Mouse (Mus musculus): ENCODE results near the gene Ptpn7.
"Not testable (repeated sequence)": the region's sequence is repeated elsewhere in the genome, so short reads cannot be mapped to it uniquely, and the experiment has no call there.

Ptpn7 gene

DNA sequence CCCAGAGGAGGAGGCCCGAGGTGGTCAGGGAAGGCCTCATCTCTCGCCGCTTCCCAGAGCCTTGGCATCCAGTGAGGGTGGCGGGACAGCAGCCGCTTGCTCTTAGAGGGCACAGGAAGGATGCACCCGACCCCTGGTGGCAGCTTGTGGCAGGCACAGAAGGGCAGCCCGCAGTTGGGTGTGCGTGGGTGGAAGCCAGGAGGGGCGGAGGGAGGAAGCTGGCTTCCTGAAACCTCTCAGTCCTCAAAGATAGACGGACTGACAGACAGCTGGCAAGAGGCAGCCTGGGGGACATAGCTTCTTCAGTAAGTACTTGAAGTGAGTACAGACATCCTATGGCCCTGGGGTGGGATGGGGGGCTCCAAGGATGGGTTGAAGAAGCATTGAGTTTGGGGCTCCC lies at the start of gene Ptpn7:
Gene Ptpn7, plus strand, starts transcription at position 228 of the 400 bp plus-strand sequence.
- DNase-seq (ENCODE audit: low spot score): no peak

DNA sequence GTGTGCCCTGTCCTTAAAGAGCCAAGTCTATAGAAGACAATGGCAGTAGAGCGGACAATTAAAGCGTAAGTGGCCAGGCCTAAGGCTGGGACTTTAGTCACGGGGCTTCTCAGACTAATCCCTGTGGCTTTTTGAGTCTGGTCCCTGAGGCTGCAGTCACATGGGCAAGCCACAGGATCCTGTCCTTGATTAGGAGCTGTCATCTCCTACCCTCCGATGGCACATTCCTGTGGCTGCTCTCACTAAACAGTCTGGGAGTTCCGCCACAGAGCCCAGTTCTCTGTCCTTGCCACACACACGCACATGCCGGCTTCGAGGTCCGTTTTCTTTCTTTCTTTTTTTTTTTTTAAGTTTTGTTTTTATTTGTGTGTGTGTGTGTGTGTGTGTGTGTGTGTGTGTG lies 49.0 kb upstream of the Ptpn7 start:
- DNase-seq (ENCODE audit: low spot score): no peak

DNA sequence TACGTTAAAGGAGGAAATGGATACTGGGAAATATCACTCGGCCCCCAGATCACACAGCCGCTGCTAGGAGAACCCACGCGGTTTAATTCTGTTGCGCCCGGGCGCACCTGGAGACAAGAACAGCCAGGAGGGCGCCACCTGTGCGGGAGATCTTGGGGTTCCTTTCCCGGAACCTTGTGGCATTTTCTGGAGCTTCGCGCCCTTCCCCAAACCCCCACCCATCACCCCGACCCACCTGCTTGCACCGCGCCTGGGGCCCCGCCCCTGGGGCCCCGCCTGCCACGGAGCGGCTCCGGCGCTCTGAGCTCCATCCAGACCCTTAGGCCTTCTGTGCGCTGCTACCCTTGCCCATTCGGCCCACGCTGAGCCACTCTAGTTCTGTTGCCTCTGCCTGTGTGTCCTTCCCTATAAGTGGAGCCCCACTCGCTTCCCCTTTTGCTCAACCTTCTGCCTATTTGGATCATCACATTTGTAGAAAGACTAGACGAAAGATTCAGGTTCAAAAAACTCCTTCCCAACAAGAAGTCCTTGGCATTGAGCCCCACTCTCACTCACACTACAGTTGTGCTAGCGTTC lies 47.1 kb upstream of the Ptpn7 start:
- DNase-seq (ENCODE audit: low spot score): no peak

DNA sequence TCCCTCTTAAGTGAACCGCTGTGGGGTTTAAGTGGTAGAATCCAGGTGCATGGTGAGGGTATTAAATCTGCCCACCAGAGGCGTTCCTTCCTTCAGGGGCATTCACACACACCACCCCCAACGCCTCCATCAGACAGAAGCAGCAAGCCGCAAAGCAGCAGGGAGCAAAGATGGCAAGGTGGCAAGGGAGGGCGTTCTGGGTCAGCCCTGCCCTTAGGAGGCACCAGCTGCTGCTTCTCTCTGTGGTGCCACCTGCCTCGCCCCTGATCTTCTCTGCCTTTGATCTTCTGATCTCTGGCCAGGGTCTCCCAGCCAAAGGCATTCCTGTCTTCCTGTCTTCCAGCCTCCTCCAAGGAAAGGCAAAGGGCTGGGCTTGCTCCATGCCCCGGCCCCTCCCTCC lies 46.5 kb upstream of the Ptpn7 start:
- no peak for DNase-seq (ENCODE audit: low spot score)

DNA sequence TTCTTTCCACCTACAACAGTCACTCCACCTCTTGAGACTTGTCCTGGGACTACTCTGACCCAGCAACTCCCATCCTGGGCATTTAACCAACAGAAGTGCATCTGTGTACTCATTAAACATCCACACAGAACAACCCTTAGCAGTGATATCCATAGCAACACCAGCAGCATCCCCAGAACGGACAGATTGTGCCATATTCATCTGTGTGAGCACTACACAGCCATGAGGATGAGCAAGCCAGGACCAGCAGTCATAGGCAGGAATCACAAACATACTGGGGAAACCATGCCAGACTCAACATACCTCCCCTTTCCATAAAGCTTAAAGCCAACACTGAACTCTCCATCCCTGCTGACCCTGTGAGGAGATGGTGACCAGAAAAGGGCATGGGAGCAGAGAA lies 45.1 kb upstream of the Ptpn7 start:
- DNase-seq (ENCODE audit: low spot score): peak; percentile 51

DNA sequence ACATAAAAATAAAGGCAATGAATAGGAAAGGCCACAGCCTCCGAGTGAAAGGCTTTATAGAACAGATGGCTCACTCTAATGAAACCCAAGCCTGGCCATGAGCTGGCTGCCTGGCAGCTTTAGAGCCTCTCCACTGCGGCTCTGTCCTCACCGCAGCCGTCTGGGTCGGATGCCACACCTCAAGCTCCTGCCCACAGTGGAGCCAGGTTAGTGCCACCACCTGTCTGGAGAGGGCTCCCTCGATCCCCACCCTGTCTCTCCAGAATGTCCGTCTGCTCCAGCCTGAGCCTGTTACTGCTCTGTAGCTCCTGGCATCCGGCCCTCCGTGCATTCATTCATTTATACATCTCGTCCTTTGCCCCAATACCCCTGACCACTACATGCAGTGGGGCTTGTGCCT lies 42.9 kb upstream of the Ptpn7 start:
- no peak for DNase-seq (ENCODE audit: low spot score)

DNA sequence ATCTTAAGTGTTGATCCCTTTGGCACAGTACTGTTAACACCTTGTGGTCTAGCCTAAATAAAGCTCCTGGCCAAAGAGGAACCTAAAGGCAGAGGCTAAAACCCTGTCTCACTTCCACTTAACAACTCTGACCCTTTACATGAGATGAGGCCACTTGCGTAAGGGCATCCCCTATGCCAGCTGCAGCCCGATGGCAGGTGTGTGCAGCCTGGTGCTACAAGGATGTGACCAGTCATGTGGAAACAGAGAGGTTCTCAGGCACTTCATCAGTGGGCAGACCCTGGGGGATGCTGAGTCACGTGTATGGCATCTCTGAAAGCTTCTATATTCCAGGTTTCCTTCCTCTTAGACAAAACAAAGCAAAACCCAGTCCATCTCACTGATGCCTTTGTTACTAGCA lies 41.6 kb upstream of the Ptpn7 start:
- DNase-seq (ENCODE audit: low spot score): no peak

DNA sequence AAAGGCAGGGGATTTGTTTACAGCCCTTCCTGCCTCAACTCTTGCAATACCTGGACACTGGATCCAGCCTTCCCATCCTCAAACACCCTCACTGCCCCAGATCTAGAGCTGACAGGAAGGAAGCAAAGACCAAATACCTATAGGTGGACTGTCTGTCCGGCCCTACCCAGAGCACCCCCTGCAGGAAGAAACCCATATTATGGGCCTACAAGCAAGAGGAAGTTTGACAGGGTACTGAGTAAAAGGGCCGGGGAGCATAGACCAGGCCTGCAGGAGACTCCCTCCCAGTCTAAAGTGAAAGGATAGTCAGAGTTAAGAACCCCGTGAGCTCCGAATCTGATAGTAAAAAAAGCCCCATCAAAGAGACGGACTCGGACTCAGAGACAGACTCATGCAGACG lies 37.8 kb upstream of the Ptpn7 start:
- no peak for DNase-seq (ENCODE audit: low spot score)

DNA sequence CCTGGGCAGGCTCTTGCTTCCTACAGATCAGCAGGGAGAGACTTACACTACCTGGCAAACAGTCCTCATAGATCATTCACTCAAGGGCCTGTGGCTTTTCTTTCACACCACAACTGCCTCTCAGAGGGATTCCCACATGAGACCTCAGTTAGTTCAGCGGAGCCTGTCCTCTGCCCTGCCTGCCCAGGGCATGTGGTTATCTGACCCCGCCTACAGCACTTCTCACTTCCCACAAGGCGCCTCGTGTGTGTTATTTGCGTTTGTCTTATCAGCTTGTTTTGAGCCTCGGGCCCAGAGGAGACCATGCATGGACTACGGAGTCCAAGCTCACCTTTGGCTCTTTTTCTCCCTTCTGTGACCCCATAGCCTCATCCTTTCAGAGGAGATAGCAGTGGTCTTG lies 37.3 kb upstream of the Ptpn7 start:
- DNase-seq (ENCODE audit: low spot score): no peak

DNA sequence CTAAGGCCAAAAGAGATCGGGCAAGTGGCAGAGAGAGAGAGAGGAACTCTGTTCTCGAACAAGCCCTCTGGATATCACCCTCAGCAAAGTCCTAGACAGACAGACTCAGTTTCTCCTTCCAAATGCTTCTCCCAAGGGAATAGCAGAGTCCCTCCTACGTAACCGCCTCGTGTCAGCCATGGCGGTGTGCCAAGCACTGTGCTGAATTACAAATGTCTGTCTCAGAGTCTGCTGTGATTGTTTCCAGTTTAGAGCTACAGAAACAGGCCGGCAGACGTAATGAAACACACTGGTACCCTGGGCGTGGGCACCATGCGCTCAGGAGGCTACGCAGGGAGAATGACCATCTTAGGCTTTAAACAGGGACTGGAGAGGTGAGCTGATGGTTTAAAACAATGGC lies 36.2 kb upstream of the Ptpn7 start:
- DNase-seq (ENCODE audit: low spot score): no peak

DNA sequence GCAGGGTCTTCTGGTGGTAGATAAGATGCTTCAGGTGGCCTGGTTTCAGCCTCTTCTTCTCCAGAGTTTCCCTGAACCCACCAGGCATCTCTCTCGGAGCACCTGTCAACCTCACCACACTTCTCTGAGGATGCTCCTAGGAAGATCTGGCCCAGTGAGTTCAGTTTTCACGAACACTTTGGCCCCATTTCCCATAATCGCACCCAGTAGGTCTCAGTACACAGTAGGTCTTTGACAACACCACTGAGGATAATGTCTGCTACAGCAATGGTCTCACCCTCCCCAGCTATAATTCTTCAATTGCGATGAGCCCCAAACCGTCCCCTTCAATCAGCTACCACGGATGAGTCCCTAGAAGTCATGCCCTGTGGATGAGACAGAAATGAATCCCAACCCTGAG lies 35.1 kb upstream of the Ptpn7 start:
- DNase-seq (ENCODE audit: low spot score): no peak

DNA sequence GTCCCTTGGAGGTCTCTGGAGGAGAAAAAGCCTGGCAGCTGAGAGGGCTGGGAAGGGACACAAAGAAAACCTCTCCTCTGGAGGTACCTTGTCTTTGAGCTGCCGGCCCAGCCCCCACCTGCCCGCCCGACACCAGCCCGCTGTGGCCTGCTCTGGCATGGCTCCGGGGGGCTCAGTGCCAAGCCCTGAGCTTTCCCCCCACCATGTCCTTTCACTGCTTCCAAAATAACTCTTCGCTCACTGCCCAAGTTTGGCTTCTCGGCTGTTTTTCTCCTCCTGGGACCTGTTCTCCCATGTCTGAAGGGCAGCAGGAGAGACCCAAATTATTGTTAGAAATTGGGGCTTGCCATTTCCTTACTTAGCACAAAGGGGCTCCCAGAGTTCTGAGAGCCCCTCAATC lies 34.1 kb upstream of the Ptpn7 start:
- DNase-seq (ENCODE audit: low spot score): no peak

DNA sequence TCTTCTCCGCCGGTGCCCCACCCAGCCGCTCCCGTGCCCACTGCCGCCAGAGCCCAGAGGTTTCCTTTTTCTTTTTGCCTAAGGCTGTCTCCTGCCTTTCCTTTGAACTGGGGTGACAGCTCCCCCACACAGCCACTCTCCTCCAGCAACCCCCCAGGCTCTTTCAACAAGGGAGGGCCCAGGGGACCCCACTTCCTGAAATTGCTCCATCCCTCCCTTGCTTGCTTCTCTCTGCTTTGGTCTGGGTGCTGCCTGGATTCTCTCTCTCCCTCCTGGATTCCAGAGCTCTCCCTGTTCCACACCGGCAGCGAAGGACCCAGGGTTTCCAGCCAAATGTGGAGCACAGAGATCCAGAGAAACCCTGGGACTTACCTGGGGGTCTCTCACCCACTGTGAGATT lies 32.1 kb upstream of the Ptpn7 start:
- no peak for DNase-seq (ENCODE audit: low spot score)

DNA sequence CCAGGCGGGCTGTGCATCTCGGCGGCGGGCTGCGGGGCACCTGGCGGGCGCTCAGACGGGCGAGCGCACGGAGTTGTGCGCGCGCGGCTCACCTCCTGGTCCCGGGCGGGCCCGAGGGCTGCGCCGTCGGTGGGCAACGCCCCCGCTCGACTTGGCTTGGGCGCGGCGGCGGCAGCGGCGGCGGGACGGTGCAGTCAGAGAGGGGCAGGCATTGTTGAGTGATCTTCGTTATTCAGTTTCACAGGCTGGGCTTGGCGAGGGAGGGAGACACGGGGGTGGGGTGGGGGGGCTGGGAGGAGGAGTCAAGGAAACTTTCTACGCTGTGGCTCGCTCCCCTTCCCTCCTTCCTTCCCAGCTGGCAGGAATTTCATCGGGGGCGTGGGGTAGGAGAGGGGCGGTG lies 27.4 kb upstream of the Ptpn7 start, which contains the start of gene Lgr6:
Gene Lgr6, minus strand, starts transcription at position 153 of the 400 bp plus-strand sequence.
- no peak for DNase-seq (ENCODE audit: low spot score)

DNA sequence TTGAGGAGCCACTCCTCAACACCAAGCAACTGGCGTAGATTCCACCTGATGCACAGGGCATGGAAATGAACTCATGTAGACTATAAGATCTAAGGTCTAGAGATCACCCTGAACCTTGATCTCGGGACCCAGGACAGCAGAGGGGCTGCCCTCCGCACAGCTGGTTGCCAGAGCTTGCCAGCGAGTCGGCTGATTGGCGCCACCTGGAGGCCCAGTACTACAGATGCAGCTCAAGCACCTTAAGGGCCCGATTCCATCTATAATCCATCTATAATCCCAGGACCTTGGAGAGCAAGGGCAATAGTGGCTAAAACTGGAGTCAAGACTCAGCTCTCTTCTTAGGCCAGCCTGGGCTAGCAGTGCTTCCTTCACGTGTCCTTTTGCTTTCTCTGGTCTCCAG lies 26.5 kb upstream of the Ptpn7 start:
- no peak for DNase-seq (ENCODE audit: low spot score)

DNA sequence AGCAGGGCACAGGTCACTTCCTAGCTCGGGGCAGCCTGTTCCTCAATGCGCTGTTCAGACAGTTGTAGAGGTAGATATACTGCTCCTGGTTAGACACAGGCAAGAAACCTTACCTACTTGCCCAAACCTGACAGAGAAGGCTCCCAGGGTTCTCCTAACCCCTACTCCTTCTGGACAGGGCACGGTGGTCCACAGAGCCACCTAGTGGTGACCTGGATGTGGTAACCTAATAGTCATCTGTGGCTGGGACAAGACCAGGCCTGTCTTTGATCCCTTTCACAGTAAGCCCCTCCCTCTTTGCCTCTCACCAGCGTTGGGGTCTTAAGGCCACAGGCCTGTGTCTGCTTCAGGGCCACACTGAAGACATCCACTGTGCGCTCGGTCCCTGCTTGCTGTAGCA lies 23.9 kb upstream of the Ptpn7 start:
- no peak for DNase-seq (ENCODE audit: low spot score)

DNA sequence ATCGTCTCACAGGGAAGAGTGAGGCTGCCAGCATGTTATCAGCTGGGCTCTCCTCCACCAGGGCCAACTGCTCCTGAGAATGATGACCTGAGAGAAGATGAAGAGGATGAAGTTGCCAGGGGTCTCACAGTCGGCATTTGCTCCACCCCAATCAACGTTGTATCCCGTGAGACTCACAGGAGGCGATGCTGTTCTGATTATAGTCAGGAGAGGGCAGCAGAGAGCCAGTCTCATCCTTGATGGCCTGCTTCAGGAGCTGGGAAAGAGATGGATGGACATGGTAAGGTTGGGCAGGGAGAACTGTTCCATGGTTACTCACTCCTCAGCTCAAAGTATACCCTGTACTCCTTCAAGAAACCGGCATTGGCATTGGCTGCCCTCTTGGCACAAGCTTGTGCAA lies 22.4 kb upstream of the Ptpn7 start:
- peak; percentile 73 for DNase-seq (ENCODE audit: low spot score)

DNA sequence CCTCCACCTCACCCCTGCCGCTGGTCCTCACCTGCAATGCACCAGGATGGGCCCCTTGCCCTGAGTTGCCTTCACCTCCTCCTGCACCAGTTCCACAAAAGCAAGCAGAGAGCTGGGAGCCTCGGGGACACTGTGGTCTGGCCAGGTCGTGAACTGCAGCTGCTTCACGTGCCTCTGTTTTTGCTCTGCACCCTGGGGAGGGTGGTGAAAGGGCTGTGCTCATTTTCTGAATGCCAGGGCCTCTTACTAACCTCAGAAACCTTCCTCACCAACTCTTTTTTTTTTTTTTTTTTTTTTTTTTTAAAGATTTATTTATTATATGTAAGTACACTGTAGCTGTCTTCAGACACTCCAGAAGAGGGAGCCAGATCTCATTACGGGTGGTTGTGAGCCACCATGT lies 21.2 kb upstream of the Ptpn7 start:
- DNase-seq (ENCODE audit: low spot score): not testable (repeated sequence)

DNA sequence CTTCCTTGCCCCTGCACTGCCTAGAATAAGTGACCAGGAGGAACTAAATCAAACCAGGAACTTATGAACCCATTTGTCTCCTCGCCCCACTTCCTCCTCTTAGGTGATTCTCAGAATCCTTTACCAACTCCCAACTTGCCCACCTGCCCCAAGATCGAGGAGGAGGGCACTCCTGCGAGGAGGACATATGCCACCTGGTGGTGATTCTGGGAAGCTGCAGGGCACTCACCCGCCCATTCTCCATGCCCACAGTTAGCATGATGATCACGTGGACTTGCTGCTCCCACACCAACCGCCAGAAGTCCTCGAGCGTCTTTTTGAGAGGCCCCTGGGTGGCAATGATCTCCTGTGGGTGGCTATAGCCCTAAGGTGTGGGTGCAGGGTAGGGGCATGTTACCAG lies 19.8 kb upstream of the Ptpn7 start:
- DNase-seq (ENCODE audit: low spot score): no peak

DNA sequence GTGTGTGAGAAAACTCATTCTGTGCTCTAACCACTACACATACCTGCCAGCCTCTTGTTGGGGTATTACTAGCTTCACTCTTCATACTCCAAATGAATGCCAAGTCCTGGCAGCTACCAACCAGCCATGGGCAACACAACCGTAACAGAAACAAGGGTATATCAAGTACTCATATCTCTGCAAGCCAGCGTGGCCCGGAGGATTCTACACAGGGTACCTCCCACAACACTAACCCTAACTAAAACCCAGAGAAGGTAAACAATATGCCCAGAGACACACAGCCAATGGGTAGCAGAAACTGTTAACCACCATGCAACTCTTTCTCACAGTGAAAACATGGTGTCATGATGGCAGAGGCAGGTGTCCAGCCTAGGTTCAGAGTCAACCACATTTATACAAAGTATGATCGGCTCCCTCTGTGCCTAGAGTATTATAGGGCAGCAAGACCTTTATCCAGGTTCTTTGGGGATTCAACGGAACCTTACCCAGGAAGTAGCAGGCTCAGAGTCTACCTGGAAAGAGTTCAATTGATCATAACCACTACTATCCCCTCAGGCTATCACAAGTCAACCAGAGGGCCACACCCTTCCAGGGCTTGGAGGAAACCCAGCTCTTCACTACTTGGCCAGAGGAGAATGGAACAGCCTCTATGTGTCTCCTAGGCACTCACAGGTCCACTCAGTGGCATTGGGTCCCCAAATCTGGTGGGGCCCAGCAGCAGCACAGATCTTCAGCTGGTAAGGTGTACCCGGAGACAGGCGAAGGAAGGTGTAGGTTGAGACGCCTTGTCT lies 7.7 kb upstream of the Ptpn7 start:
- DNase-seq (ENCODE audit: low spot score): no peak

DNA sequence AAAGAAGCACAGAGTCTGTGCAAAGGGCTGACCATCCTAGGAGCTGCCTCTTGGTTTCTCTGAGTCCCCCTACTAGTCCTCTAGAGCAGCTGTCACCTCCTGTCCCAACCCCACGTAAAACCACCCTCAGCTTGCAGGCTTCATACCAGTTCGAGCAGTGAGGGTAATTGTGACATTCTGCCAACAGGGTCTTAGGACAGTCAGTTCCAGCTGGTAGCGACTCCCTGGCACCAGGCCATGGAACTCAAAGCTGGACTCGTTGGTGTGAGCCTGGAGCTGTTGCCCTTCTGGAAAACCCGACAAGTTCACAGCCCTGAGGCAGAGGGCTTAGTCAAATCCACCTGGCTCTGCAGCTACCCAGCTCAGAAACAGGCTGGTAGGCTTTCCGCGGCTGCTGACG lies 6.5 kb upstream of the Ptpn7 start:
- no peak for DNase-seq (ENCODE audit: low spot score)

DNA sequence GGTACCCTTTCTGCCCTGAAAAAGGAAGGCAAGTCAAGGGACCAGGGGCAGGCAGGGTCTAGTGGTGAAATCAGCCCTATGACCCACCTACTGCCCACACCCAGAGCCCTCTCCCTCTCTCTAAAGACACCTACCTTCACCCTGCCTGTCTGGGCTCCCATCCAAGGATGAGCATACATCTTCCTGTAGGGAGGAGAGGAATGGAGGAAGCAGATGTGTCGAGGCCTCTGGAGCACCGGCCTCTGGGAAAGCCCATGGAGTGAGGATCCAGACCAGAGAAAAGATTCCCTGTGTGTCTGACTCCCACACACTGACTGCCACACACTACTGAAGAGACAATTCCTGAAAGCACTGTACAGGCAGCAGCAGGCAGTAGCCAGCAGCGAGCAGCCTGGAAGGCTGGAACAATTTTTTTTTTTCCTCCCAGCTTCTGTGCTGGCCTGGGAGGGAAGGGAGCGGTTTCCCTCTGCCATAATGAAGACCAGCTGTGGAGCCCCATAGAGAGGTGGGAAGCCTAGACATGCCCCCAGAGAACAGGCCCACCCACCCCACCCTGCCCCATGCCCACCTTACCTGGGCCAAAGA lies 6.0 kb upstream of the Ptpn7 start:
- no peak for DNase-seq (ENCODE audit: low spot score)

DNA sequence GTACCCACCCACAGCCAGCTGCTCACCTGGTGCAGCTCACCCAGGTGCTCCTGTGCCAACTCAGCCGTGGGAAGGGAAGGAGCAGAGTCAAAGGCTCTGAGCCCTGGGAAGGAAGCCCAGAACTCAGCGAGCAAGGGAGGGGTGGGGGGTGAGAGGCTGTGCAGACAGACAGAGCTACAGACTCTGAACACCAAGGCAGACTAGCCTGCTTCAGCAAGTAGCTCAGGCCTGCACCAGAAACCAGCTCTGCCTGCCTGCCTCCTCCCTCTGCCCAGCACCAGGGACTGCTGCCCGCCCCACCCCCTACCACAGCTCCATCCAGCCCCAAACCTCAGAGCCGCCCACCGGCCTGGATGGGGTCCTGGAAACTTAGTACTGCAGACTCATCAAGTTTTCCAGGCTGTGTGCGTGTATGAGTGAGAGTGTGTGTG lies 4.5 kb upstream of the Ptpn7 start:
- no peak for DNase-seq (ENCODE audit: low spot score)

DNA sequence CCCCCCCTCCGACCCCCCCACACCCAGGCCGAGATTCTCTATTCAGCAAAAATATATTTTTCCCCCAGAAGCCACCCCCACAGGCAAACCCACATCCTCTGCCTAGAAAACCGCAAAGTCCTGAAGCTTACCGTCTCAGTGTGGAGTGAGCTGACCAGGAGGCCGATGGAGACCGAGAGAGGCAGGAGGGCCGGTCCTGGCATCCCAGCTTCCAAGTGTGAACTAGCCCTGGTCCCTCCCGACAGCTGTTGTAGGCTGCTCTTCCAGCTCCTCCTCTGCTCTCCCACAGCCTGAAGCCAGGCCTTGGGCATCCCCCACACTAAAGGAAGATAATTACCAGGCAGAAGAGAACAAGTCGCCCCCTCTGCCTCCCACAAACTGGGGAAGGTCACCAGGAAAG lies 3.5 kb upstream of the Ptpn7 start:
- no peak for DNase-seq (ENCODE audit: low spot score)

All from layer of hippocampus, adult 9-10 months (tissue).